Mouse (Mus musculus) erythroblast, embryonic 14.5 days (primary cell): ENCODE results near the gene Fam213a.

Experiments
- GATA1 ChIP-seq: IDR thresholded peaks from 2 replicates; pipeline ENCODE4 v1.6.1; 2012; ENCODE audit warnings: low read length, inconsistent platforms, mixed read lengths
- TAL1 ChIP-seq: IDR thresholded peaks from 3 replicates; pipeline ENCODE4 v1.6.1; 2012; ENCODE audit warnings: low read length, inconsistent platforms, mixed read lengths

DNA sequence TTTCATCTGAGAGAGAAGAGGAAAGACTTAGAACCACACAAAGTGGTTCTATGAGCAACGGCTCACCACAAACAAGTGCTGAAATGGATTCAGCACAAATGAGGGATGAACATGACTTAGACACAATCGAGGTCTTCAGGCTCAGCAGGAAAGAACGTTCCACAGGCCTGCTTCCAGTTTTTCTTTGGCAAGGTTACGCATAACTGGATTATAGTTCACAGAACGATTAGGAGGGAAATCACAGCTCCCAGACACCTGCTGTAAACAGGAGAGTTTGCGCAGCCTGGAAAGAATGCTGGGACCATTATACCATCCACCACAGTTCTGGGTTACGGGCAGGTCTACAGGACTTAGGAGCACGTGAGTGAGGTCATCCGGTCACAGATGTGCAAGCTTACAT lies 7.9 kb downstream of the Fam213a start:
- TF ChIP-seq GATA1 (no peak), TAL1 (no peak)
